Mouse (Mus musculus): ENCODE results near the gene Stum. TPM values are rescaled to one million over a fixed set of nuclear protein-coding genes. Genes with fewer than 3 reads are reported as not detected.

Stum gene
- total and polyA plus RNA-seq, 3 experiments = 2.0 to 3.7 (median 2.8) TPM

- Histone ChIP-seq H3K9ac (ENCODE audit: low read depth, low read length) (no peak overlapping the region), H3K4me1 (ENCODE audit: control insufficient read depth, insufficient read depth, low read length) (peaks cover 4% of the 10 kb centered on the region; the same call in 1 of the 2 replicates), H3K4me3 (no peak overlapping the region), H3K27ac (no peak overlapping the region), H3K27me3 (ENCODE audit: control insufficient read depth, insufficient read depth, low read length) (no peaks in the 10 kb centered on the region), H3K79me2 (replicated peaks; ENCODE audit: control insufficient read depth, insufficient read depth, low read length) (no peaks in the 10 kb centered on the region), H3K36me3 (ENCODE audit: control insufficient read depth, insufficient read depth, low read length) (no peaks in the 10 kb centered on the region)
- peak in 1 of 2 experiments; percentile 58 for DNase-seq
- intact Hi-C loops (cut with DNase I) = no loop called here
- TF ChIP-seq POLR2A (IDR thresholded peaks at IDR 0.05; ENCODE audit: insufficient read depth, low read depth, low read length) (no peak), EP300 (IDR thresholded peaks at IDR 0.05; ENCODE audit: insufficient read depth, low read depth, low read length) (no peak), CTCF (IDR thresholded peaks at IDR 0.05) (no peak)
Observed at GRCm38 (mm10) chr1:180473566-180473965, 9.7 kb downstream of the Stum start.

GRCm38 (mm10) chr1:180468004-180468403 lies 15.3 kb downstream of the Stum start:
- intact Hi-C loops (cut with DNase I) = no loop called here
- Histone ChIP-seq H3K27me3 (ENCODE audit: control insufficient read depth, insufficient read depth, low read length) (no peaks in the 10 kb centered on the region), H3K36me3 (ENCODE audit: control insufficient read depth, insufficient read depth, low read length) (no peaks in the 10 kb centered on the region), H3K27ac (no peak overlapping the region), H3K79me2 (replicated peaks; ENCODE audit: control insufficient read depth, insufficient read depth, low read length) (no peaks in the 10 kb centered on the region), H3K4me3 (no peak overlapping the region), H3K9ac (ENCODE audit: low read depth, low read length) (no peak overlapping the region), H3K4me1 (ENCODE audit: control insufficient read depth, insufficient read depth, low read length) (no peaks in the 10 kb centered on the region; the same call in 1 of the 2 replicates)
- DNase-seq = no peak
- TF ChIP-seq POLR2A (IDR thresholded peaks at IDR 0.05; ENCODE audit: insufficient read depth, low read depth, low read length) (no peak), CTCF (IDR thresholded peaks at IDR 0.05) (no peak), EP300 (IDR thresholded peaks at IDR 0.05; ENCODE audit: insufficient read depth, low read depth, low read length) (no peak)
- 88% methylated on average over 4 of the region's 4 CpGs for WGBS

GRCm38 (mm10) chr1:180465620-180466019 lies 17.7 kb downstream of the Stum start:
- peaks cover 1% of the 10 kb centered on the region for H3K4me1 ChIP-seq (ENCODE audit: control insufficient read depth, insufficient read depth, low read length)
- 64% methylated on average over 5 of the region's 5 CpGs for WGBS

GRCm38 (mm10) chr1:180464357-180464756 lies 18.9 kb downstream of the Stum start:
- WGBS = 89% methylated on average over 5 of the region's 5 CpGs
- no peaks in the 10 kb centered on the region for H3K27me3 ChIP-seq (ENCODE audit: control insufficient read depth, insufficient read depth, low read length)
- intact Hi-C loops (cut with DNase I) = no loop called here
- TF ChIP-seq EP300 (IDR thresholded peaks at IDR 0.05; ENCODE audit: insufficient read depth, low read depth, low read length) (no peak), CTCF (IDR thresholded peaks at IDR 0.05) (no peak), POLR2A (IDR thresholded peaks at IDR 0.05; ENCODE audit: insufficient read depth, low read depth, low read length) (no peak)
- no peaks in the 10 kb centered on the region for H3K79me2 ChIP-seq (replicated peaks; ENCODE audit: control insufficient read depth, insufficient read depth, low read length)
- no peak for DNase-seq
- H3K27ac ChIP-seq = no peak overlapping the region
- H3K9ac ChIP-seq (ENCODE audit: low read depth, low read length) = no peak overlapping the region
- no peaks in the 10 kb centered on the region for H3K36me3 ChIP-seq (ENCODE audit: control insufficient read depth, insufficient read depth, low read length)
- peaks cover 1% of the 10 kb centered on the region for H3K4me1 ChIP-seq (ENCODE audit: control insufficient read depth, insufficient read depth, low read length)
- H3K4me3 ChIP-seq = no peak overlapping the region

More at GRCm38 (mm10) chr1:180465620-180466019, 17.7 kb downstream of the Stum start:
- H3K27ac ChIP-seq = no peak overlapping the region
- no peak for DNase-seq
- TF ChIP-seq CTCF (IDR thresholded peaks at IDR 0.05) = no peak
- TF ChIP-seq POLR2A (IDR thresholded peaks at IDR 0.05; ENCODE audit: insufficient read depth, low read depth, low read length) = no peak
- no peak for TF ChIP-seq EP300 (IDR thresholded peaks at IDR 0.05; ENCODE audit: insufficient read depth, low read depth, low read length)
- no peaks in the 10 kb centered on the region for H3K27me3 ChIP-seq (ENCODE audit: control insufficient read depth, insufficient read depth, low read length)
- H3K4me3 ChIP-seq = no peak overlapping the region
- no peak overlapping the region for H3K9ac ChIP-seq (ENCODE audit: low read depth, low read length)
- no peaks in the 10 kb centered on the region for H3K79me2 ChIP-seq (replicated peaks; ENCODE audit: control insufficient read depth, insufficient read depth, low read length)
- intact Hi-C loops (cut with DNase I) = no loop called here
- no peaks in the 10 kb centered on the region for H3K36me3 ChIP-seq (ENCODE audit: control insufficient read depth, insufficient read depth, low read length)

GRCm38 (mm10) chr1:180462983-180463475 lies 20.3 kb downstream of the Stum start:
- WGBS = 74% methylated on average over 5 of the region's 5 CpGs
- DNase-seq = no peak
- Histone ChIP-seq H3K4me3 (no peak overlapping the region), H3K27ac (peak overlapping the region; percentile 7; the same call in 1 of the 2 replicates), H3K79me2 (replicated peaks; ENCODE audit: control insufficient read depth, insufficient read depth, low read length) (no peaks in the 10 kb centered on the region), H3K9ac (ENCODE audit: low read depth, low read length) (no peak overlapping the region), H3K36me3 (ENCODE audit: control insufficient read depth, insufficient read depth, low read length) (no peaks in the 10 kb centered on the region), H3K4me1 (ENCODE audit: control insufficient read depth, insufficient read depth, low read length) (peaks cover 1% of the 10 kb centered on the region), H3K27me3 (ENCODE audit: control insufficient read depth, insufficient read depth, low read length) (no peaks in the 10 kb centered on the region)
- intact Hi-C loops (cut with DNase I) = no loop called here
- no peak for TF ChIP-seq EP300 (IDR thresholded peaks at IDR 0.05; ENCODE audit: insufficient read depth, low read depth, low read length)
- no peak for TF ChIP-seq CTCF (IDR thresholded peaks at IDR 0.05)
- no peak for TF ChIP-seq POLR2A (IDR thresholded peaks at IDR 0.05; ENCODE audit: insufficient read depth, low read depth, low read length)

GRCm38 (mm10) chr1:180462396-180462795 lies 20.9 kb downstream of the Stum start:
- Histone ChIP-seq H3K79me2 (replicated peaks; ENCODE audit: control insufficient read depth, insufficient read depth, low read length) (no peaks in the 10 kb centered on the region), H3K4me1 (ENCODE audit: control insufficient read depth, insufficient read depth, low read length) (peaks cover 1% of the 10 kb centered on the region), H3K36me3 (ENCODE audit: control insufficient read depth, insufficient read depth, low read length) (no peaks in the 10 kb centered on the region), H3K4me3 (no peak overlapping the region; the same call in 1 of the 2 replicates), H3K9ac (ENCODE audit: low read depth, low read length) (0 out of 2 replicates have a peak overlapping the region, but pooled peaks have one; percentile 26), H3K27ac (peak overlapping the region; percentile 40; the same call in 1 of the 2 replicates), H3K27me3 (ENCODE audit: control insufficient read depth, insufficient read depth, low read length) (no peaks in the 10 kb centered on the region)
- intact Hi-C loops (cut with DNase I) = no loop called here
- peak; percentile 50 to 69 for DNase-seq
- 35% methylated on average over 5 of the region's 5 CpGs for WGBS
- TF ChIP-seq EP300 (IDR thresholded peaks at IDR 0.05; ENCODE audit: insufficient read depth, low read depth, low read length) = 0 out of 2 replicates have a peak, but pooled peaks have one; percentile 28
- no peak for TF ChIP-seq POLR2A (IDR thresholded peaks at IDR 0.05; ENCODE audit: insufficient read depth, low read depth, low read length)
- TF ChIP-seq CTCF (IDR thresholded peaks at IDR 0.05) = no peak

All from heart, adult 2 months (tissue).